Comparison of ENCODE assay signal across 35 mouse cellular contexts in genomic region chr16:44979355-44979896, GRCm38 (mm10). TPM values are rescaled to one million over a fixed set of nuclear protein-coding genes. Genes with fewer than 3 reads are reported as not detected.
A peak's percentile ranks its signal among the peaks of the same experiment; 100 is the strongest.
DNase-seq lines count a peak whose midpoint lies in the region; ATAC-seq and TF ChIP-seq lines count a peak whose summit lies in the region.
"Had no signal": no experiment of that assay in that cellular context is flagged by ENCODE, and none has a peak within 500 bp of the region (broad histone marks: within the 10 kb centered on the region; RNA-seq: fewer than 3 reads in every experiment).

No protein-coding gene starts in this region.

- peak overlapping the region; percentile 54 for H3K4me2 ChIP-seq in CH12.LX (ENCODE audit: insufficient read depth, low read depth, poor library complexity, severe bottlenecking)
- no peak overlapping the region for H3K4me2 ChIP-seq in heart, embryonic 12.5 days
- H3K4me2 ChIP-seq: embryonic facial prominence, embryonic 12.5 days; forebrain, embryonic 15.5 days; intestine, embryonic 15.5 days; liver, embryonic 15.5 days; lung, embryonic 14.5 days had no signal

- 73% methylated on average over 3 of the region's 3 CpGs for WGBS in heart, embryonic 12.5 days

- peak overlapping the region; percentile 77 for H3K27ac ChIP-seq in CH12.LX (ENCODE audit: insufficient read depth, low read depth)
- no peak overlapping the region for H3K27ac ChIP-seq in heart, embryonic 12.5 days (ENCODE audit: poor library complexity, severe bottlenecking)
- H3K27ac ChIP-seq: embryonic facial prominence, embryonic 12.5 days; forebrain, embryonic 15.5 days; hindbrain, postnatal 0 days; intestine, embryonic 15.5 days; liver, embryonic 15.5 days had no signal

- DNase-seq in CH12.LX (ENCODE audit: extremely low read depth): no peak
- DNase-seq in cerebellum, adult 11 months: peak; percentile 62
- DNase-seq in cerebellum, adult 9-10 months: peak; percentile 88
- peak; percentile 59 to 60 for DNase-seq in cerebellum, postnatal 36 days
- DNase-seq in retina, embryonic 14.5 days (ENCODE audit: low spot score): no peak
- DNase-seq in right cerebral cortex, adult 18-20 months: no peak
- DNase-seq: adrenal gland, postnatal 25 days; embryo, embryonic 11 days; gastrocnemius, postnatal 10 days; heart, postnatal 14 days; kidney, adult 2 months; kidney, postnatal 4 days; lung, embryonic 14.5 days; lung, postnatal 14 days; midbrain, embryonic 14.5 days; right cerebral cortex, postnatal 4 days; thymus, adult 2 months; thymus, postnatal 4 days had no signal

- H3K36me3 ChIP-seq in CH12.LX (replicated peaks in 1 of 2; ENCODE audit: control insufficient read depth in 1 of 2, insufficient read depth in 1 of 2, low read length in 1 of 2): no peaks in the 10 kb centered on the region
- no peaks in the 10 kb centered on the region for H3K36me3 ChIP-seq in heart, embryonic 12.5 days
- H3K36me3 ChIP-seq: embryonic facial prominence, embryonic 12.5 days; forebrain, embryonic 15.5 days; intestine, embryonic 15.5 days; liver, embryonic 15.5 days had no signal

- peak; percentile 44; the same call in 1 of the 2 replicates for TF ChIP-seq EP300 in CH12.LX (IDR thresholded peaks at IDR 0.05; ENCODE audit: low read length)

- H3K4me3 ChIP-seq in CH12.LX (replicated peaks in 1 of 3; ENCODE audit: low read depth in 2 of 3, low read length in 2 of 3, poor library complexity in 1 of 3): peak overlapping the region in 1 of 3 experiments; percentile 6
- H3K4me3 ChIP-seq in heart, embryonic 12.5 days: no peak overlapping the region
- H3K4me3 ChIP-seq: embryonic facial prominence, embryonic 12.5 days; forebrain, embryonic 15.5 days; intestine, embryonic 15.5 days; liver, embryonic 15.5 days had no signal

- no peaks in the 10 kb centered on the region for H3K27me3 ChIP-seq in CH12.LX (replicated peaks)
- H3K27me3 ChIP-seq in heart, embryonic 12.5 days (replicated peaks): no peaks in the 10 kb centered on the region
- H3K27me3 ChIP-seq: embryonic facial prominence, embryonic 12.5 days; forebrain, embryonic 15.5 days; intestine, embryonic 15.5 days; liver, embryonic 15.5 days had no signal

- ATAC-seq in heart, embryonic 12.5 days (ENCODE audit: insufficient number of reproducible peaks, low FRiP score): no peak
- ATAC-seq: CD4-positive, CD25-positive, alpha-beta regulatory T cell, adult 4 months; forebrain, embryonic 15.5 days; hindbrain, postnatal 0 days; intestine, embryonic 15.5 days had no signal

- in situ Hi-C loops in CH12.LX (cut with MboI; ENCODE audit: low pct_ligation_motif_present, low pct_unique_long_range_greater_than_20kb, low sequenced_read_pairs): no loop called here

- dilution Hi-C loops in CH12.LX (cut with MboI; ENCODE audit: extremely low pct_ligation_motif_present, extremely low pct_unique_long_range_greater_than_20kb, low sequenced_read_pairs): no loop called here

- no peaks in the 10 kb centered on the region for H3K9me3 ChIP-seq in CH12.LX (replicated peaks; ENCODE audit: low read length)
- H3K9me3 ChIP-seq in heart, embryonic 12.5 days (replicated peaks): no peaks in the 10 kb centered on the region
- H3K9me3 ChIP-seq: embryonic facial prominence, embryonic 12.5 days; forebrain, embryonic 15.5 days; intestine, embryonic 15.5 days; liver, embryonic 15.5 days had no signal

- peak; percentile 16 for TF ChIP-seq RAD21 in CH12.LX (IDR thresholded peaks at IDR 0.05; ENCODE audit: low read depth, low read length)

- H3K79me2 ChIP-seq in CH12.LX (replicated peaks; ENCODE audit: control insufficient read depth, extremely low read depth, insufficient read depth, poor library complexity, severe bottlenecking): peaks cover 9% of the 10 kb centered on the region

- no peak for TF ChIP-seq POLR2A in CH12.LX (IDR thresholded peaks at IDR 0.05; ENCODE audit: low read depth, low read length)

- peaks cover 14 to 66% of the 10 kb centered on the region in 2 experiments for H3K4me1 ChIP-seq in CH12.LX (ENCODE audit: control insufficient read depth in 1 of 2, insufficient read depth in 2 of 2)
- H3K4me1 ChIP-seq in heart, embryonic 12.5 days (replicated peaks): no peaks in the 10 kb centered on the region
- H3K4me1 ChIP-seq: forebrain, embryonic 15.5 days; intestine, embryonic 15.5 days; liver, embryonic 15.5 days had no signal

- TF ChIP-seq CTCF in CH12.LX (conservative IDR thresholded peaks at IDR 0.05 in 1 of 2, IDR thresholded peaks at IDR 0.05 in 1 of 2; ENCODE audit: low read depth in 2 of 2, low read length in 2 of 2): 0 out of 4 replicates have a peak, but pooled peaks of 1 of the 2 experiments have one; percentile 5

- peak overlapping the region; percentile 68 for H3K9ac ChIP-seq in CH12.LX (ENCODE audit: insufficient read depth, low read depth)
- no peak overlapping the region for H3K9ac ChIP-seq in heart, embryonic 12.5 days
- H3K9ac ChIP-seq: embryonic facial prominence, embryonic 12.5 days; forebrain, embryonic 15.5 days; intestine, embryonic 15.5 days; liver, embryonic 15.5 days; lung, embryonic 14.5 days had no signal

TF ChIP-seq in CH12.LX, 34 proteins besides CTCF, POLR2A, EP300 and RAD21:
- no peak for TF ChIP-seq ZMIZ1 (IDR thresholded peaks at IDR 0.05; ENCODE audit: low read depth, low read length)
- no peak for TF ChIP-seq ZNF384 (IDR thresholded peaks at IDR 0.05; ENCODE audit: low read depth, low read length)
- no peak for TF ChIP-seq MAFK (IDR thresholded peaks at IDR 0.05; ENCODE audit: insufficient replicate concordance, low read length)
- no peak for TF ChIP-seq E2F4 (IDR thresholded peaks at IDR 0.05; ENCODE audit: insufficient replicate concordance, low read depth, low read length)
- TF ChIP-seq TCF12 (IDR thresholded peaks at IDR 0.05; ENCODE audit: low read depth, low read length): peak; percentile 55; the same call in 1 of the 2 replicates
- TF ChIP-seq SIN3A (IDR thresholded peaks at IDR 0.05; ENCODE audit: low read length): 0 out of 2 replicates have a peak, but pooled peaks have one; percentile 41
- TF ChIP-seq USF1 (IDR thresholded peaks at IDR 0.05; ENCODE audit: low read depth, low read length): no peak
- TF ChIP-seq MAX (IDR thresholded peaks at IDR 0.05; ENCODE audit: low read length): peak; percentile 79; the same call in 1 of the 2 replicates
- no peak for TF ChIP-seq NRF1 (IDR thresholded peaks at IDR 0.05; ENCODE audit: low read depth, low read length)
- TF ChIP-seq MYC (IDR thresholded peaks at IDR 0.05; ENCODE audit: low read depth, low read length): 0 out of 2 replicates have a peak, but pooled peaks have one; percentile 43
- peak; percentile 48; the same call in 1 of the 2 replicates for TF ChIP-seq CHD1 (IDR thresholded peaks at IDR 0.05; ENCODE audit: low read depth, low read length)
- peak; percentile 17; the same call in 1 of the 2 replicates for TF ChIP-seq ETS1 (conservative IDR thresholded peaks at IDR 0.05; ENCODE audit: low read depth, low read length)
- TF ChIP-seq MXI1 (IDR thresholded peaks at IDR 0.05; ENCODE audit: low read depth, low read length): peak; percentile 58; the same call in 1 of the 2 replicates
- 0 out of 2 replicates have a peak, but pooled peaks have one; percentile 44 for TF ChIP-seq MEF2A (IDR thresholded peaks at IDR 0.05; ENCODE audit: borderline replicate concordance, low read depth, low read length)
- no peak for TF ChIP-seq GABPA (IDR thresholded peaks at IDR 0.05; ENCODE audit: insufficient replicate concordance, low read depth, low read length)
- peak; percentile 17; the same call in 1 of the 2 replicates for TF ChIP-seq BHLHE40 (IDR thresholded peaks at IDR 0.05; ENCODE audit: low read depth, low read length)
- no peak for TF ChIP-seq ZKSCAN1 (IDR thresholded peaks at IDR 0.05; ENCODE audit: borderline replicate concordance, low read depth, low read length)
- TF ChIP-seq IRF4 (IDR thresholded peaks at IDR 0.05; ENCODE audit: low read depth, low read length): peak; percentile 50; the same call in 1 of the 2 replicates
- 0 out of 2 replicates have a peak, but pooled peaks have one; percentile 49 for TF ChIP-seq MAZ (IDR thresholded peaks at IDR 0.05; ENCODE audit: low read depth, low read length)
- no peak; the same call in 1 of the 2 replicates for TF ChIP-seq SMC3 (IDR thresholded peaks at IDR 0.05; ENCODE audit: low read depth, low read length)
- peak; percentile 34; the same call in 1 of the 2 replicates for TF ChIP-seq JUN (IDR thresholded peaks at IDR 0.05; ENCODE audit: insufficient read depth, low read depth, low read length)
- 0 out of 2 replicates have a peak, but pooled peaks have one; percentile 7 for TF ChIP-seq ELF1 (IDR thresholded peaks at IDR 0.05; ENCODE audit: low read depth, low read length)
- TF ChIP-seq PAX5 (IDR thresholded peaks at IDR 0.05; ENCODE audit: low read length): no peak
- TF ChIP-seq HCFC1 (IDR thresholded peaks at IDR 0.05; ENCODE audit: low read depth, low read length): no peak
- no peak for TF ChIP-seq ZC3H11A (IDR thresholded peaks at IDR 0.05; ENCODE audit: low read depth, low read length)
- no peak for TF ChIP-seq POLR2AphosphoS2 (IDR thresholded peaks at IDR 0.05; ENCODE audit: low read depth, low read length)

RNA-seq across cellular contexts. Expression of gene Cd200r3, which starts 35.9 kb away (rescaled TPM):
- total RNA-seq in CH12.LX (2012; rRNA removed): 5.0 and 5.7 TPM in 2 replicates
- 17.6 and 18.4 TPM in 2 replicates for total RNA-seq in CH12.LX (2014; rRNA removed)
- polyA plus RNA-seq in CH12.LX (2012; ENCODE audit: insufficient read length, low read depth): 5.9 and 6.9 TPM in 2 replicates
- 0.13 and 0.27 TPM in 2 replicates for polyA plus RNA-seq in heart, embryonic 12.5 days (2016; fragmentation: Nextera tagmentation; extraction: Ambion mirVana)
- total RNA-seq: adrenal gland, adult 18-20 months; adrenal gland, postnatal 25 days; heart, adult 8-10 months; hindbrain, postnatal 0 days; layer of hippocampus, adult 8-10 months; layer of hippocampus, postnatal 25 days had no signal
- polyA plus RNA-seq: brain, embryonic 14.5 days; embryonic facial prominence, embryonic 12.5 days; forebrain, embryonic 15.5 days; gonadal fat pad, adult 2 months; hindbrain, embryonic 11.5 days; hindbrain, postnatal 0 days; limb, embryonic 11.5 days; liver, adult 2 months; midbrain, embryonic 14.5 days; neural tube, embryonic 14.5 days had no signal

Comparison
In these comparisons a context has a peak if more than half of its experiments do, and no peak if none do; other contexts are left out.
1. DNase-seq: peak in cerebellum, adult 11 months (single experiment), cerebellum, adult 9-10 months (single experiment) and cerebellum, postnatal 36 days (2 of 2); none in CH12.LX (single experiment), retina, embryonic 14.5 days (single experiment) and right cerebral cortex, adult 18-20 months (single experiment).